Mouse (Mus musculus) C2C12 (cell line): ENCODE results near the gene Tjp3. TPM values are rescaled to one million over a fixed set of nuclear protein-coding genes. Genes with fewer than 3 reads are reported as not detected.

Experiments used
- microRNA-seq: library from miRNA; unstranded; fragments of <30 nt; microRNA quantifications from one replicate; pipeline ENCODE4, GENCODE M21; 2019; ENCODE audit warnings: borderline microRNAs expressed
- polyA plus RNA-seq: library from polyadenylated mRNA; unstranded; fragments of >200 nt; fragmentation: generic; extraction: Trizol; gene quantifications from one replicate; pipeline ENCODE4 v1.2.1, GENCODE M21; 2012; ENCODE audit warnings: missing spikeins

The Tjp3 gene
- polyA plus RNA-seq, 1 experiment: not detected

Small RNA genes lying within 50 kb of the gene (microRNA-seq; reads per million reads assigned to microRNA genes)
- gene Mir3057: 11.7 reads per million, percentile 61 among the genes with 10 or more reads in this experiment

Other genes with a start within 250 kb of the Tjp3 start
- 154 TPM for gene Sgta, start 231.4 kb downstream of the Tjp3 start, polyA plus RNA-seq
- 67.3 TPM for gene Thop1, start 221.5 kb downstream of the Tjp3 start, polyA plus RNA-seq
- 0.06 TPM for gene Creb3l3, start 192.7 kb downstream of the Tjp3 start, polyA plus RNA-seq
- gene Map2k2, start 185.7 kb downstream of the Tjp3 start, polyA plus RNA-seq: 92.2 TPM
- gene Zbtb7a, start 156.4 kb downstream of the Tjp3 start, polyA plus RNA-seq: 19.9 TPM
- gene Pias4, start 123.7 kb downstream of the Tjp3 start, polyA plus RNA-seq: 31.6 TPM
- gene Eef2, start 115.0 kb downstream of the Tjp3 start, polyA plus RNA-seq: 2,537 TPM
- gene Dapk3, start 108.6 kb downstream of the Tjp3 start, polyA plus RNA-seq: 72.8 TPM
- 0.07 TPM for gene 4930442H23Rik, start 107.7 kb downstream of the Tjp3 start, polyA plus RNA-seq
- gene Nmrk2, start 89.5 kb downstream of the Tjp3 start, polyA plus RNA-seq: 0.18 TPM
- 0.26 TPM for gene Atcay, start 60.7 kb downstream of the Tjp3 start, polyA plus RNA-seq
- gene Zfr2, start 58.4 kb downstream of the Tjp3 start, polyA plus RNA-seq: 0.19 TPM
- 0.98 TPM for gene Matk, start 38.6 kb downstream of the Tjp3 start, polyA plus RNA-seq
- gene Mrpl54, start 24.6 kb downstream of the Tjp3 start, polyA plus RNA-seq: 174 TPM
- gene Apba3, start 24.6 kb downstream of the Tjp3 start, polyA plus RNA-seq: 103 TPM
- 33.3 TPM for gene Pip5k1c, start 1.4 kb upstream of the Tjp3 start, polyA plus RNA-seq
- gene Cactin, start 29.5 kb upstream of the Tjp3 start, polyA plus RNA-seq: 48.1 TPM
- 0.02 TPM for gene Tbxa2r, start 37.1 kb upstream of the Tjp3 start, polyA plus RNA-seq
- 0.08 TPM for gene Gipc3, start 51.7 kb upstream of the Tjp3 start, polyA plus RNA-seq
- gene Hmg20b, start 58.9 kb upstream of the Tjp3 start, polyA plus RNA-seq: 89.0 TPM
- 8.2 TPM for gene Mfsd12, start 65.9 kb upstream of the Tjp3 start, polyA plus RNA-seq
- gene 4930404N11Rik, start 74.2 kb upstream of the Tjp3 start, polyA plus RNA-seq: 0.51 TPM
- gene Fzr1, start 86.9 kb upstream of the Tjp3 start, polyA plus RNA-seq: 61.6 TPM
- gene Dohh, start 92.8 kb upstream of the Tjp3 start, polyA plus RNA-seq: 148 TPM
- 1.7 TPM for gene Gm48551, start 92.9 kb upstream of the Tjp3 start, polyA plus RNA-seq
- gene Gm48552, start 97.4 kb upstream of the Tjp3 start, polyA plus RNA-seq: 0.20 TPM
- 0.32 TPM for gene Smim24, start 101.5 kb upstream of the Tjp3 start, polyA plus RNA-seq
- 86.7 TPM for gene Nfic, start 164.1 kb upstream of the Tjp3 start, polyA plus RNA-seq
- gene Celf5, start 191.1 kb upstream of the Tjp3 start, polyA plus RNA-seq: 1.0 TPM
- 122 TPM for gene Ncln, start 204.8 kb upstream of the Tjp3 start, polyA plus RNA-seq
- gene S1pr4, start 208.6 kb upstream of the Tjp3 start, polyA plus RNA-seq: 0.02 TPM
- gene Gna15, start 232.6 kb upstream of the Tjp3 start, polyA plus RNA-seq: 0.16 TPM